Mouse (Mus musculus) limb, embryonic 11.5 days (tissue): ENCODE measurements around the gene Tmcc1. TPM values are rescaled to one million over a fixed set of nuclear protein-coding genes. Genes with fewer than 3 reads are reported as not detected.
A peak's percentile ranks its signal among the peaks of the same experiment; 100 is the strongest.
"Not testable (repeated sequence)": the region's sequence is repeated elsewhere in the genome, so short reads cannot be mapped to it uniquely, and the experiment has no call there.

Source experiments
- ATAC-seq: fragments of 200-750 bp; cut with Nextera tagmentation; 2 replicates; pipeline ENCODE4 v1.8.0; 2017; ENCODE audit warnings: low read depth; ENCODE audit not compliant: insufficient number of reproducible peaks, low FRiP score, low TSS enrichment
- DNase-seq: peaks from one replicate; pipeline ENCODE4 v3.0.0-alpha.2; 2015; ENCODE audit warnings: low spot score
- H3K27ac ChIP-seq: fragments of 300-500 bp; sonication (generic); replicated peaks from 2 replicates; pipeline ENCODE4 v1.5.1; 2014; ENCODE audit warnings: low read depth, mild to moderate bottlenecking, low read length
- H3K27me3 ChIP-seq: fragments of 300-500 bp; sonication (generic); 2 replicates; pipeline ENCODE4 v1.6.1; 2014; ENCODE audit warnings: mild to moderate bottlenecking, low read length, mixed read lengths; ENCODE audit not compliant: control insufficient read depth, insufficient read depth
- H3K36me3 ChIP-seq: fragments of 300-500 bp; sonication (generic); 2 replicates; pipeline ENCODE4 v1.6.1; 2014; ENCODE audit warnings: mild to moderate bottlenecking, low read length, moderate library complexity, mixed read lengths; ENCODE audit not compliant: control insufficient read depth, insufficient read depth
- H3K4me1 ChIP-seq: fragments of 300-500 bp; sonication (generic); 2 replicates; pipeline ENCODE4 v1.6.1; 2014; ENCODE audit warnings: low read length, mixed read lengths; ENCODE audit not compliant: control insufficient read depth, insufficient read depth
- H3K4me2 ChIP-seq: fragments of 300-500 bp; sonication (generic); 2 replicates; pipeline ENCODE4 v1.6.1; 2014; ENCODE audit warnings: low read depth, mild to moderate bottlenecking, moderate library complexity; ENCODE audit not compliant: severe bottlenecking
- H3K4me3 ChIP-seq: fragments of 300-500 bp; sonication (generic); 2 replicates; pipeline ENCODE4 v1.5.1; 2014; ENCODE audit warnings: low read depth, low read length
- H3K9ac ChIP-seq: fragments of 300-500 bp; sonication (generic); 2 replicates; pipeline ENCODE4 v1.6.1; 2014; ENCODE audit warnings: mild to moderate bottlenecking, low read length
- H3K9me3 ChIP-seq: fragments of 300-500 bp; sonication (generic); 2 replicates; pipeline ENCODE4 v1.6.1; 2016; ENCODE audit warnings: low read length; ENCODE audit not compliant: control insufficient read depth
- WGBS: fragments of 180-500 bp; shearing (Covaris S2); extraction: QIAGEN DNeasy Blood & Tissue Kit; methylation state at CpG from one replicate; pipeline ENCODE4 v1.1.7; 2014; 5-methylcytosine and 5-hydroxymethylcytosine counted together
- polyA plus RNA-seq: library from polyadenylated mRNA; unstranded; fragments of >200 nt; fragmentation: Nextera tagmentation; extraction: Ambion mirVana; gene quantifications from 2 replicates; pipeline ENCODE4 v1.2.1, GENCODE M21; 2014

Tmcc1 gene
- polyA plus RNA-seq, 1 experiment from 2014 or later, result 13.4 TPM

DNA sequence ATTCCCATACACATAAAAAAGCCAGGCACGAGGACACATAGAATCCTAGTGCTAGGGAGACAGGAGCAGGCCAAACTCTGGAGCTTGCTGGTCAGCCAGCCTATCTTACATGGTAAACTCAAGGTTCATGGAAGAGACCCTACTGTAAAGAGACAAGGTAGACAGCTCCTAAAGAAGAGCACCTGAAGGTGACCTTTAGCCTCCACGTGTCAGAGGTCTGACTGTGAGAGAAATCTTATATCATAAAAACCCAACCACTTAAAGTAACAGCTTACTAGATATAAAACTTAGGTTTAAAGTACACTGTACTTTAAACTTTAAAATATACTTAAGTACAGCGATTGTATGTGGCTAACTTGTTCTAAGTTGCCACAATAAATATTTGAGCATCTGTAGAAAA is 122.7 kb downstream of the Tmcc1 start:
- no peaks in the 10 kb centered on the region for H3K4me1 ChIP-seq
- no peak for DNase-seq
- ATAC-seq, result no peak
- H3K27ac ChIP-seq, result no peak overlapping the region
- H3K9me3 ChIP-seq, result no peaks in the 10 kb centered on the region
- 82% methylated on average over 3 of the region's 3 CpGs for WGBS
- no peak overlapping the region for H3K4me2 ChIP-seq
- no peak overlapping the region for H3K9ac ChIP-seq
- H3K27me3 ChIP-seq, result no peaks in the 10 kb centered on the region
- H3K4me3 ChIP-seq, result no peak overlapping the region
- no peaks in the 10 kb centered on the region for H3K36me3 ChIP-seq

DNA sequence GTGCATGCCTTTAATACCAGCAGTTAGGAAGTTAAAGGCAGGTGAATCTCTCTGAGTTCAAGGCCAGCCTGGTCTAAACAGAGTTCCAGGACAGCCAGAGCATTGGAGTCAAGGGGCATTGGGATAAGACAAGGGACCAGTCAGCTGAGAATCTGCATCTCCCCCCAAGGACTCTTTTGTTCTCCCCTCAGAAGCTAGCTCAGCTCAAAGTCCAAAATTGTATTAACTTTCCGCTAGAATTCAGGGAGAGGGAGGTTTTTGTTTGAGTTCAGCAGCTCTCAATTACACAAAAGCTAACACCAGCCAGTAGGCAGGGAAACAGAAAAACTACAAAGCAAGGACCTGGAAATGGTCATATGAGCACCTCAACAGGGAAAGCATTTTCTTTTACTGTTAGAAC is 129.8 kb downstream of the Tmcc1 start:
- H3K4me3 ChIP-seq, result no peak overlapping the region
- ATAC-seq (no peak), DNase-seq (no peak)
- H3K9me3 ChIP-seq, result no peaks in the 10 kb centered on the region
- no peak overlapping the region for H3K9ac ChIP-seq
- no peaks in the 10 kb centered on the region for H3K36me3 ChIP-seq
- H3K4me1 ChIP-seq, result no peaks in the 10 kb centered on the region
- H3K27ac ChIP-seq, result no peak overlapping the region
- no peaks in the 10 kb centered on the region for H3K27me3 ChIP-seq
- no peak overlapping the region for H3K4me2 ChIP-seq
- WGBS, result 88% methylated on average over 1 of the region's 1 CpGs

DNA sequence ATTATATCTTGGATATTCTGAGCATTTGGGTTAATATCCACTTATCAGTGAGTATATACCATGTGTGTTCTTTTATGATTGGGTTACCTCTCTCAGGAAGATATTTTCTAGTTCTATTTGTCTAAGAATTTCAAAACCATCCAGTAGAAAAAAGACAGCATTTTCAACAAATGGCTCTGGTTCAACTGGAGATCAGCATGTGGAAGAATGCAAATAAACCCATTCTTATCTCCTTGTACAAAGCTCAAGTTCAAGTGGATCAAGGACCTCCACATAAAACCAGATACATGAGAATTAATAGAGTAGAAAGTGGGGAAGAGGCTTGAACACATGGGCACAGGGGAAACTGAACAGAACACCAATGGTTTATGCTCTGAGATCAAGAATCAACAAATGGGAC is 133.7 kb downstream of the Tmcc1 start:
- H3K36me3 ChIP-seq, H3K4me3 ChIP-seq, H3K4me2 ChIP-seq, H3K27ac ChIP-seq, DNase-seq, H3K27me3 ChIP-seq, H3K9me3 ChIP-seq, H3K4me1 ChIP-seq, H3K9ac ChIP-seq, ATAC-seq: not testable (repeated sequence)

DNA sequence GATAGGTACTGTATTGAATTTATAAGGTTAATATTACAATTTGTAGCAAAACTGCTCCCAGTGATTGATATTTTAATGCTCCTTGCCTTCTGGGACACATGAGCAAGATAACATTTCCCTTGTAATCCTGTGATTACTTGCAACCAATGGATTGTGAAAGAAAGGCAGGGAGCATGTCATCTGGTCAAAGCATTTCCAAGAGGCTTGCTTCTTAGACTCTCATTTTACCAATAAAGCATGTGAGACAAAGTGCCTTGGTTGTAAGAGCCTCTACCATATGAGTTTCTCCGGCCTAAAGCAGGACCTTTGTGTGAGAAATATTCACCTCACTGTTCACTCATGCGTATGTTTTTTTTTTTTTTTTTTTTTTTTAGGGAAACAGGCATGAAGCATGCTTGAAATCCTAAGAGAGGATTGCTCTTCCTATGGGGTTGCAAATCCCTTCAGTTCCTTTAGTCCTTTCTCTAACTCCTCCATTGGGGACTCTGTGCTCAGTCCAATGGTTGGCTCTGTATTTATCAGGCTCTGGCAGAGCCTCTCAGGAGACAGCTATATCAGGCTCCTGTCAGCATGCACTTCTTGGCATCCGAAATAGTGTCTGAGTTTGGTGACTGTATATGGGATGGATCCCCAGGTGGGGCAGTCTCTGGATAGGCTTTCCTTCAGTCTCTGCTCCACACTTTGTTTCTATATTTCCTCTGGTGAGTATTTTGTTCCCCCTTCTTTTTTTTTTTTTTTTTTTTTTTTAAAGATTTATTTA is 134.6 kb downstream of the Tmcc1 start:
- Histone ChIP-seq H3K27ac (no peak overlapping the region), H3K27me3 (no peaks in the 10 kb centered on the region), H3K4me3 (no peak overlapping the region), H3K9me3 (no peaks in the 10 kb centered on the region), H3K9ac (no peak overlapping the region), H3K4me1 (no peaks in the 10 kb centered on the region), H3K4me2 (no peak overlapping the region), H3K36me3 (no peaks in the 10 kb centered on the region)
- DNase-seq (no peak), ATAC-seq (no peak)
- WGBS, result 79% methylated on average over 3 of the region's 3 CpGs

DNA sequence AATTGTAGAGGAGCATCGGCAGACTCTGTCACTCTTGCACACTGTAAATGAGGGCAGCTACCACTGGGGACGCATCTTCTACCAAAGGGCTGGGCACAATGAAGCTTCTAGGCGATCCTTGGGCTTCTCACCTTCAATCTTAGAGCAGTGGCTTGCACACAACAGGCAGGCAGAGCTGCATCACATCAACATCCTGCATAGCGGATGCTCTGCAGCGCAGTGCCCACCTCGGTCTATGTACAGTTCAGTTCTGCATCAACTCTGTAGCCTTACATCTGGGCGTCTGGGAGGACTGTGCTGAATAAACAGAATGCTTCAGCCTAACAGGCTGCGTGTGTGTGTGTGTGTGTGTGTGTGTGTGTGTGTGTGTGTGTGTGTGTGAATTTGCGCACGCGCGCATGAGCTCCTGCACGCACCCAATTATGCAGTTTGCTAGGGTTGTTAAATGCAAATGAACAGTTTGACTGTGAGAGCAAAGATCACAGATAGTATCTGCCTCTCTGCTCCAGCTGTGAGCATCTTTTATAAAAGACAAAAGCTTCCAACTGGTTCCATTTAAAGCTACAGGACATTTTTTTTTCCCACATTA is 136.5 kb downstream of the Tmcc1 start:
- H3K4me1 ChIP-seq, result no peaks in the 10 kb centered on the region
- H3K4me3 ChIP-seq, result no peak overlapping the region
- H3K36me3 ChIP-seq, result no peaks in the 10 kb centered on the region
- H3K27me3 ChIP-seq, result no peaks in the 10 kb centered on the region
- no peak overlapping the region for H3K4me2 ChIP-seq
- 25% methylated on average over 13 of the region's 13 CpGs for WGBS
- DNase-seq, result peak; percentile 22
- no peaks in the 10 kb centered on the region for H3K9me3 ChIP-seq
- no peak overlapping the region for H3K9ac ChIP-seq
- ATAC-seq, result no peak
- H3K27ac ChIP-seq, result no peak overlapping the region

DNA sequence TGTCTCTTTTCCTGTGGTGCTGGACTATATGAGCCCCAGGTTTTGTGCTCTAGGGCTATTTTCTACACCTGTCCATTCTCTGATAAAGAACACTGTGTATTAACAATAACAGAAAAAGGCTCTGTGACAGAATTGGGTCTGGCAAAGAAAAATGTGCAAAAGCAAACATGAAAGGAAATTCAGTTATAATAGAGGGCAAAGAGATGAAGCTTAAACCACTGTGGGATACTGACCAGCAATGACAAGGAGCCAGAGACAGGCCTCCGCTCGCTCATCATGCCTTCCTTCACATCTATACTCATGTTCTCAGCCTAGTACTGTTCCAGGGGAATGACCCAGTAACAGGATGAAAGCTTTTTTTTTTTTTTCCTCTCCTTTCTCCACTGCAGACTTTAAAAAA is 137.5 kb downstream of the Tmcc1 start:
- WGBS, result 95% methylated on average over 2 of the region's 2 CpGs
- no peak overlapping the region for H3K9ac ChIP-seq
- H3K9me3 ChIP-seq, result no peaks in the 10 kb centered on the region
- no peak overlapping the region for H3K4me2 ChIP-seq
- H3K27ac ChIP-seq, result no peak overlapping the region
- no peaks in the 10 kb centered on the region for H3K36me3 ChIP-seq
- no peaks in the 10 kb centered on the region for H3K4me1 ChIP-seq
- H3K4me3 ChIP-seq, result no peak overlapping the region
- H3K27me3 ChIP-seq, result no peaks in the 10 kb centered on the region
- DNase-seq (no peak), ATAC-seq (no peak)

DNA sequence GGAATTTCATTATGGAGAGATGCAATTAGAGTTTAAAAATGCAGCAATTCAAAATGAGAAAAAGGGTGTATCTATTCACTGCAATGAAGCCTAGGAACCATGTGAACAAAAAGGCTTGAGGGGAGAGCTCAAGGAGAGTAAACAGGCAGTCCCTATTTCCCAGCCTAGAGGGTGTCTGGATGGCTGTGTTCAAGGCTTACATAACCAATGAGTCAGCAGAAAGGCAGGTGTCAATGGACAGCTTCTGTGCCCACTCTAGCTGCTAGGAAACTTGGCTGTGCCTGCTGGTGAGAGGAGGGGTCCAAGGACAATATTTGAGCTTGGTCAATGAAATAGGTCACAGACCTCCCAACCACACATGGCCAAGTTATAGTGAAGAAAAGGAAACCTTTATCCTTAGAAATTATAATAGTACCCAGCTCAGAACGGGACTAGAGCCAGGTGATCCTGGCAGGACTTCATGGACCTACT is 138.2 kb downstream of the Tmcc1 start:
- DNase-seq (no peak), ATAC-seq (no peak)
- no peaks in the 10 kb centered on the region for H3K9me3 ChIP-seq
- WGBS, result 87% methylated on average over 1 of the region's 1 CpGs
- no peaks in the 10 kb centered on the region for H3K36me3 ChIP-seq
- no peak overlapping the region for H3K27ac ChIP-seq
- H3K9ac ChIP-seq, result no peak overlapping the region
- no peaks in the 10 kb centered on the region for H3K4me1 ChIP-seq
- H3K27me3 ChIP-seq, result no peaks in the 10 kb centered on the region
- no peak overlapping the region for H3K4me3 ChIP-seq
- H3K4me2 ChIP-seq, result no peak overlapping the region

DNA sequence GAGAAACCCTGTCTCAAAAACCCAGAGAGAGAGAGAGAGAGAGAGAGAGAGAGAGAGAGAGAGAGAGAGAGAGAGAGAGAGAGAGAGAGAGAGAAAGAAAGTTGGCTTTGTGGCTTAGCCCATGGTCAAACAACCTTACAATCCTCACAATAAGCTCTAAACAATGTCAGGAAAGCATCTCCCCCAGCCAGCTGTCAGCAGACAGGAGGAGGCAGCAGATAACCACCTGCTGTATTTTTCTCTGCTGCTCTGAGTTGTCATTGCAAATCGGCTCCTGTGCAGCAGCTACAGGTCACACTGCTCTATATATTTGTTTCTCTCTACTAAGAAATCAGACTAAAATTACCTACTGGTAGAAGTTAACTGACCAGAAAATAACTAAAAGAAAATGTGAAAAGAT is 145.4 kb downstream of the Tmcc1 start:
- Histone ChIP-seq H3K4me3 (no peak overlapping the region), H3K9ac (no peak overlapping the region), H3K4me2 (no peak overlapping the region), H3K27me3 (no peaks in the 10 kb centered on the region), H3K36me3 (no peaks in the 10 kb centered on the region; the same call in 1 of the 2 replicates), H3K4me1 (no peaks in the 10 kb centered on the region), H3K27ac (no peak overlapping the region), H3K9me3 (peaks cover under 1% of the 10 kb centered on the region)
- ATAC-seq (no peak), DNase-seq (no peak)
- WGBS, result 80% methylated on average over 1 of the region's 1 CpGs
